Mouse (Mus musculus) hindbrain, embryonic 11.5 days (tissue): ENCODE results near the gene A530084C06Rik. TPM values are rescaled to one million over a fixed set of nuclear protein-coding genes. Genes with fewer than 3 reads are reported as not detected.

ENCODE experiments used
- ATAC-seq: fragments of 200-750 bp; cut with Nextera tagmentation; 2 replicates; pipeline ENCODE4 v1.8.0; 2017; ENCODE audit warnings: mild to moderate bottlenecking, moderate TSS enrichment, moderate library complexity; ENCODE audit not compliant: low FRiP score
- DNase-seq: peaks from one replicate; pipeline ENCODE4 v3.0.0-alpha.2; 2015; ENCODE audit warnings: low spot score
- H3K27ac ChIP-seq: fragments of 300-500 bp; sonication (generic); 2 replicates; pipeline ENCODE4 v1.5.1; 2014; ENCODE audit warnings: mild to moderate bottlenecking, low read depth, low read length
- H3K27me3 ChIP-seq: fragments of 300-500 bp; sonication (generic); 2 replicates; pipeline ENCODE4 v1.6.1; 2014; ENCODE audit warnings: mild to moderate bottlenecking, low read length, moderate library complexity, mixed read lengths; ENCODE audit not compliant: control insufficient read depth, insufficient read depth
- H3K36me3 ChIP-seq: fragments of 300-500 bp; sonication (generic); 2 replicates; pipeline ENCODE4 v1.6.1; 2014; ENCODE audit warnings: mild to moderate bottlenecking, low read length, moderate library complexity, mixed read lengths; ENCODE audit not compliant: control insufficient read depth, insufficient read depth
- H3K4me1 ChIP-seq: fragments of 300-500 bp; sonication (generic); replicated peaks from 2 replicates; pipeline ENCODE4 v1.6.1; 2014; ENCODE audit warnings: low read length, mixed read lengths; ENCODE audit not compliant: control insufficient read depth, insufficient read depth
- H3K4me2 ChIP-seq: fragments of 300-500 bp; sonication (generic); replicated peaks from 2 replicates; pipeline ENCODE4 v1.6.1; 2014; ENCODE audit warnings: mild to moderate bottlenecking, low read depth, low read length
- H3K4me3 ChIP-seq: fragments of 300-500 bp; sonication (generic); 2 replicates; pipeline ENCODE4 v1.5.1; 2014; ENCODE audit warnings: low read depth, low read length
- H3K9ac ChIP-seq: fragments of 300-500 bp; sonication (generic); 2 replicates; pipeline ENCODE4 v1.6.1; 2014; ENCODE audit warnings: low read depth, low read length
- H3K9me3 ChIP-seq: fragments of 300-500 bp; sonication (generic); 2 replicates; pipeline ENCODE4 v1.6.1; 2016; ENCODE audit warnings: low read length; ENCODE audit not compliant: control insufficient read depth
- WGBS: fragments of 180-500 bp; shearing (Covaris S2); extraction: QIAGEN DNeasy Blood & Tissue Kit; methylation state at CpG from one replicate; pipeline ENCODE4 v1.1.7; 2014; 5-methylcytosine and 5-hydroxymethylcytosine counted together
- polyA plus RNA-seq: library from polyadenylated mRNA; unstranded; fragments of >200 nt; fragmentation: Nextera tagmentation; extraction: Ambion mirVana; gene quantifications from 2 replicates; pipeline ENCODE4 v1.2.1, GENCODE M21; 2014

A530084C06Rik gene
- not detected in 2 replicates for polyA plus RNA-seq

- DNase-seq, result peak; percentile 66
- H3K36me3 ChIP-seq, result no peaks in the 10 kb centered on the region
- peaks cover 10% of the 10 kb centered on the region; the same call in 1 of the 2 replicates for H3K4me1 ChIP-seq
- WGBS, result under 1% methylated on average over 77 of the region's 88 CpGs
- peak within 1 kb of the TSS; percentile 55 for H3K4me3 ChIP-seq
- peaks cover 80% of the 10 kb centered on the region for H3K27me3 ChIP-seq
- no peaks in the 10 kb centered on the region for H3K9me3 ChIP-seq
- peak within 1 kb of the TSS; percentile 44; the same call in 1 of the 2 replicates for H3K9ac ChIP-seq
- H3K27ac ChIP-seq, result no peak within 1 kb of the TSS
- ATAC-seq, result peak; percentile 25
- peak within 1 kb of the TSS; percentile 98 for H3K4me2 ChIP-seq
Measured at GRCm38 (mm10) chr13:31558521-31559418, at the start of gene A530084C06Rik. Gene A530084C06Rik (minus strand): TSS chr13:31559333.

GRCm38 (mm10) chr13:31603964-31604363 is 44.8 kb upstream of the A530084C06Rik start:
- 82% methylated on average over 6 of the region's 6 CpGs for WGBS
- ATAC-seq (no peak), DNase-seq (no peak)
- H3K4me3 ChIP-seq, result no peak overlapping the region
- no peaks in the 10 kb centered on the region for H3K4me1 ChIP-seq
- no peak overlapping the region for H3K9ac ChIP-seq
- H3K36me3 ChIP-seq, result no peaks in the 10 kb centered on the region
- no peaks in the 10 kb centered on the region for H3K9me3 ChIP-seq
- no peak overlapping the region for H3K27ac ChIP-seq
- H3K27me3 ChIP-seq, result no peaks in the 10 kb centered on the region
- H3K4me2 ChIP-seq, result no peak overlapping the region

GRCm38 (mm10) chr13:31599576-31599975 is 40.4 kb upstream of the A530084C06Rik start:
- Histone ChIP-seq H3K4me1 (no peaks in the 10 kb centered on the region), H3K4me3 (no peak overlapping the region), H3K36me3 (no peaks in the 10 kb centered on the region), H3K9ac (no peak overlapping the region), H3K9me3 (no peaks in the 10 kb centered on the region), H3K4me2 (no peak overlapping the region), H3K27me3 (no peaks in the 10 kb centered on the region), H3K27ac (no peak overlapping the region)
- ATAC-seq (no peak), DNase-seq (no peak)
- 93% methylated on average over 5 of the region's 5 CpGs for WGBS

GRCm38 (mm10) chr13:31587341-31587740 is 28.2 kb upstream of the A530084C06Rik start:
- Histone ChIP-seq H3K36me3 (no peaks in the 10 kb centered on the region), H3K4me2 (no peak overlapping the region), H3K4me1 (no peaks in the 10 kb centered on the region), H3K9ac (no peak overlapping the region), H3K27ac (no peak overlapping the region), H3K9me3 (no peaks in the 10 kb centered on the region), H3K4me3 (no peak overlapping the region), H3K27me3 (no peaks in the 10 kb centered on the region)
- DNase-seq, result no peak
- ATAC-seq, result no peak
- 77% methylated on average over 5 of the region's 5 CpGs for WGBS

- Histone ChIP-seq H3K27me3 (no peaks in the 10 kb centered on the region), H3K4me1 (no peaks in the 10 kb centered on the region), H3K9me3 (no peaks in the 10 kb centered on the region), H3K4me3 (no peak overlapping the region), H3K4me2 (no peak overlapping the region), H3K9ac (no peak overlapping the region), H3K27ac (no peak overlapping the region), H3K36me3 (no peaks in the 10 kb centered on the region)
- 64% methylated on average over 9 of the region's 9 CpGs for WGBS
- DNase-seq, result no peak
- no peak for ATAC-seq
Measured at GRCm38 (mm10) chr13:31579866-31580265, 20.7 kb upstream of the A530084C06Rik start.

GRCm38 (mm10) chr13:31578389-31578788 is 19.3 kb upstream of the A530084C06Rik start:
- Histone ChIP-seq H3K27ac (no peak overlapping the region), H3K9me3 (no peaks in the 10 kb centered on the region), H3K9ac (no peak overlapping the region), H3K27me3 (no peaks in the 10 kb centered on the region), H3K36me3 (no peaks in the 10 kb centered on the region), H3K4me3 (no peak overlapping the region), H3K4me1 (no peaks in the 10 kb centered on the region), H3K4me2 (no peak overlapping the region)
- ATAC-seq, result no peak
- no peak for DNase-seq
- 61% methylated on average over 10 of the region's 10 CpGs for WGBS

- Histone ChIP-seq H3K4me2 (no peak overlapping the region), H3K36me3 (no peaks in the 10 kb centered on the region), H3K27me3 (no peaks in the 10 kb centered on the region), H3K9ac (no peak overlapping the region), H3K4me3 (no peak overlapping the region), H3K27ac (no peak overlapping the region), H3K4me1 (no peaks in the 10 kb centered on the region), H3K9me3 (no peaks in the 10 kb centered on the region)
- no peak for ATAC-seq
- no peak for DNase-seq
- 28% methylated on average over 6 of the region's 6 CpGs for WGBS
Measured at GRCm38 (mm10) chr13:31577576-31577975, 18.4 kb upstream of the A530084C06Rik start.

- Histone ChIP-seq H3K9ac (no peak overlapping the region), H3K36me3 (no peaks in the 10 kb centered on the region), H3K9me3 (no peaks in the 10 kb centered on the region), H3K27ac (no peak overlapping the region), H3K4me1 (no peaks in the 10 kb centered on the region), H3K27me3 (no peaks in the 10 kb centered on the region), H3K4me3 (no peak overlapping the region), H3K4me2 (no peak overlapping the region)
- DNase-seq (no peak), ATAC-seq (no peak)
- WGBS, result 71% methylated on average over 4 of the region's 4 CpGs
Measured at GRCm38 (mm10) chr13:31576696-31577095, 17.6 kb upstream of the A530084C06Rik start.

- Histone ChIP-seq H3K9ac (no peak overlapping the region), H3K27ac (no peak overlapping the region), H3K9me3 (no peaks in the 10 kb centered on the region), H3K27me3 (no peaks in the 10 kb centered on the region), H3K4me1 (no peaks in the 10 kb centered on the region), H3K4me3 (no peak overlapping the region), H3K36me3 (no peaks in the 10 kb centered on the region), H3K4me2 (no peak overlapping the region)
- DNase-seq (no peak), ATAC-seq (no peak)
- WGBS, result 91% methylated on average over 3 of the region's 3 CpGs
Measured at GRCm38 (mm10) chr13:31574627-31575026, 15.5 kb upstream of the A530084C06Rik start.
